Mouse (Mus musculus) spleen, postnatal 4 days (tissue): ENCODE results near the gene Actn4.
"Not testable (repeated sequence)": the region's sequence is repeated elsewhere in the genome, so short reads cannot be mapped to it uniquely, and the experiment has no call there.

Experiments
- DNase-seq, 2 experiments: peaks; one replicate each; pipeline ENCODE4 v3.0.0; 2022; ENCODE audit warnings: low spot score in 2 of 2

Actn4 gene

GRCm38 (mm10) chr7:28969672-28970394 lies 7.7 kb upstream of the Actn4 start:
- DNase-seq: no peak

GRCm38 (mm10) chr7:28969271-28969670 lies 7.1 kb upstream of the Actn4 start:
- no peak for DNase-seq

GRCm38 (mm10) chr7:28968120-28968519 lies 6.0 kb upstream of the Actn4 start:
- DNase-seq: not testable (repeated sequence)

- no peak for DNase-seq
Measured at GRCm38 (mm10) chr7:28966751-28967505, 4.8 kb upstream of the Actn4 start.

GRCm38 (mm10) chr7:28966181-28966580 lies 4.0 kb upstream of the Actn4 start:
- no peak for DNase-seq

- no peak for DNase-seq
Measured at GRCm38 (mm10) chr7:28965346-28965840, 3.3 kb upstream of the Actn4 start.

GRCm38 (mm10) chr7:28963399-28963923 lies 1.3 kb upstream of the Actn4 start:
- DNase-seq: no peak

GRCm38 (mm10) chr7:28961584-28961926 lies 585 bp downstream of the Actn4 start:
- DNase-seq: no peak

GRCm38 (mm10) chr7:28960354-28961046 lies 1.6 kb downstream of the Actn4 start:
- DNase-seq: no peak

- no peak for DNase-seq
Measured at GRCm38 (mm10) chr7:28959505-28960045, 2.6 kb downstream of the Actn4 start.

GRCm38 (mm10) chr7:28958770-28959169 lies 3.4 kb downstream of the Actn4 start:
- DNase-seq: no peak

- DNase-seq: no peak
Measured at GRCm38 (mm10) chr7:28957997-28958725, 4.0 kb downstream of the Actn4 start.

- DNase-seq: no peak
Measured at GRCm38 (mm10) chr7:28957286-28957685, 4.9 kb downstream of the Actn4 start.

- DNase-seq: no peak
Measured at GRCm38 (mm10) chr7:28956270-28956669, 5.9 kb downstream of the Actn4 start.

GRCm38 (mm10) chr7:28955295-28955897 lies 6.7 kb downstream of the Actn4 start:
- no peak for DNase-seq

- no peak for DNase-seq
Measured at GRCm38 (mm10) chr7:28954773-28955172, 7.4 kb downstream of the Actn4 start.

GRCm38 (mm10) chr7:28953476-28954376 lies 8.4 kb downstream of the Actn4 start:
- DNase-seq: no peak

- no peak for DNase-seq
Measured at GRCm38 (mm10) chr7:28952786-28953185, 9.4 kb downstream of the Actn4 start.

- DNase-seq: no peak
Measured at GRCm38 (mm10) chr7:28951764-28952163, 10.4 kb downstream of the Actn4 start.
